Mouse (Mus musculus) stomach, embryonic 15.5 days (tissue): ENCODE measurements around the gene Mtm1. TPM values are rescaled to one million over a fixed set of nuclear protein-coding genes. Genes with fewer than 3 reads are reported as not detected.
A peak's percentile ranks its signal among the peaks of the same experiment; 100 is the strongest.

ENCODE experiments used
- ATAC-seq: fragments of 200-750 bp; cut with Nextera tagmentation; 2 replicates; pipeline ENCODE4 v1.8.0; 2017; ENCODE audit warnings: low read depth, moderate number of reproducible peaks, moderate TSS enrichment; ENCODE audit not compliant: insufficient read depth, low FRiP score
- H3K27ac ChIP-seq: fragments of 300-500 bp; sonication (generic); 2 replicates; pipeline ENCODE4 v1.5.1; 2015; ENCODE audit warnings: mild to moderate bottlenecking, inconsistent platforms
- H3K27me3 ChIP-seq: fragments of 300-500 bp; sonication (generic); replicated peaks from 2 replicates; pipeline ENCODE4 v1.6.1; 2015; ENCODE audit warnings: inconsistent platforms
- H3K36me3 ChIP-seq: fragments of 300-500 bp; sonication (generic); 2 replicates; pipeline ENCODE4 v1.6.1; 2015; ENCODE audit warnings: inconsistent platforms
- H3K4me1 ChIP-seq: fragments of 300-500 bp; sonication (generic); 2 replicates; pipeline ENCODE4 v1.6.1; 2015; ENCODE audit warnings: inconsistent platforms
- H3K4me2 ChIP-seq: fragments of 300-500 bp; sonication (generic); 2 replicates; pipeline ENCODE4 v1.6.1; 2015; ENCODE audit warnings: mild to moderate bottlenecking, inconsistent platforms
- H3K4me3 ChIP-seq: fragments of 300-500 bp; sonication (generic); replicated peaks from 2 replicates; pipeline ENCODE4 v1.5.1; 2015; ENCODE audit warnings: inconsistent platforms
- H3K9ac ChIP-seq: fragments of 300-500 bp; sonication (generic); 2 replicates; pipeline ENCODE4 v1.6.1; 2015; ENCODE audit warnings: inconsistent platforms
- H3K9me3 ChIP-seq: fragments of 300-500 bp; sonication (generic); 2 replicates; pipeline ENCODE4 v1.6.1; 2016; ENCODE audit warnings: inconsistent platforms
- WGBS: fragments of 180-500 bp; shearing (Covaris S2); methylation state at CpG from one replicate; pipeline ENCODE4 v1.1.7; 2015; 5-methylcytosine and 5-hydroxymethylcytosine counted together
- polyA plus RNA-seq: library from polyadenylated mRNA; unstranded; fragments of >200 nt; fragmentation: Nextera tagmentation; extraction: Ambion mirVana; gene quantifications from 2 replicates; pipeline ENCODE4 v1.2.1, GENCODE M21; 2015

The Mtm1 gene
- 5.4 and 6.0 TPM in 2 replicates for polyA plus RNA-seq

GRCm38 (mm10) chrX:71210467-71210866 is at the start of gene Mtm1:
TSS of gene Mtm1 (plus strand) at chrX:71210767.
- Histone ChIP-seq H3K4me1 (no peaks in the 10 kb centered on the region), H3K4me2 (no peak within 1 kb of the TSS), H3K4me3 (no peak within 1 kb of the TSS), H3K27me3 (no peaks in the 10 kb centered on the region), H3K9me3 (no peaks in the 10 kb centered on the region), H3K27ac (no peak within 1 kb of the TSS), H3K36me3 (no peaks in the 10 kb centered on the region), H3K9ac (no peak within 1 kb of the TSS)
- no peak for ATAC-seq
- 90% methylated on average over 1 of the region's 1 CpGs for WGBS

GRCm38 (mm10) chrX:71181526-71181925 is 29.0 kb upstream of the Mtm1 start:
- ATAC-seq, result no peak
- 88% methylated on average over 3 of the region's 3 CpGs for WGBS
- no peak overlapping the region for H3K4me2 ChIP-seq
- H3K4me1 ChIP-seq, result no peaks in the 10 kb centered on the region
- no peak overlapping the region for H3K4me3 ChIP-seq
- no peaks in the 10 kb centered on the region for H3K9me3 ChIP-seq
- H3K9ac ChIP-seq, result no peak overlapping the region
- H3K36me3 ChIP-seq, result no peaks in the 10 kb centered on the region
- H3K27me3 ChIP-seq, result no peaks in the 10 kb centered on the region
- no peak overlapping the region for H3K27ac ChIP-seq

DNA sequence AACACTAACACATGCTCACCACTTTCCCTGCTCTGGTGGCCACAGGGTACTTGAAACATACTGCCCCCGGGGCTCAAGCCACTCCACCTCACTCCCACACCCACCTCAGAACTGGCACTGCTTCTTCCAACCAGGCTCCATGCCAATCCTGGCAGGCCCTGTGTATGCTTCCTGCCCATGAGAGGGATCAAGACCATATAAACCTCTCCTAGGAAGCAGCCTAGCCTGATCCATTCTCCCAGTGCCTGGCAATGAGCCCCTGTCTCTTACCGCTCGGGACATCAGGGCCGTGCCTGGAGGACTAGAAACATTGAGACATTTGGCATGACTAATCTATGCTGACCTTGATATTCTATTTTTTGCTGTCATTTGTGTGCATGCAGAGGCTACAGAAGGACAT is 26.9 kb upstream of the Mtm1 start:
- Histone ChIP-seq H3K9me3 (no peaks in the 10 kb centered on the region), H3K27me3 (no peaks in the 10 kb centered on the region), H3K4me1 (no peaks in the 10 kb centered on the region), H3K27ac (no peak overlapping the region), H3K4me3 (no peak overlapping the region), H3K4me2 (no peak overlapping the region), H3K9ac (no peak overlapping the region), H3K36me3 (no peaks in the 10 kb centered on the region)
- no peak for ATAC-seq
- WGBS, result 84% methylated on average over 4 of the region's 4 CpGs

GRCm38 (mm10) chrX:71186396-71186795 is 24.2 kb upstream of the Mtm1 start:
- Histone ChIP-seq H3K4me2 (no peak overlapping the region), H3K9me3 (no peaks in the 10 kb centered on the region), H3K27me3 (no peaks in the 10 kb centered on the region), H3K36me3 (no peaks in the 10 kb centered on the region), H3K27ac (no peak overlapping the region), H3K4me1 (no peaks in the 10 kb centered on the region), H3K9ac (no peak overlapping the region), H3K4me3 (no peak overlapping the region)
- ATAC-seq, result no peak
- 69% methylated on average over 1 of the region's 1 CpGs for WGBS

- Histone ChIP-seq H3K4me2 (no peak overlapping the region), H3K4me3 (no peak overlapping the region), H3K36me3 (no peaks in the 10 kb centered on the region), H3K9me3 (no peaks in the 10 kb centered on the region), H3K27me3 (no peaks in the 10 kb centered on the region), H3K27ac (no peak overlapping the region), H3K4me1 (no peaks in the 10 kb centered on the region), H3K9ac (no peak overlapping the region)
- no peak for ATAC-seq
- WGBS, result 69% methylated on average over 2 of the region's 2 CpGs
Observed at GRCm38 (mm10) chrX:71204776-71205175, 5.8 kb upstream of the Mtm1 start.

DNA sequence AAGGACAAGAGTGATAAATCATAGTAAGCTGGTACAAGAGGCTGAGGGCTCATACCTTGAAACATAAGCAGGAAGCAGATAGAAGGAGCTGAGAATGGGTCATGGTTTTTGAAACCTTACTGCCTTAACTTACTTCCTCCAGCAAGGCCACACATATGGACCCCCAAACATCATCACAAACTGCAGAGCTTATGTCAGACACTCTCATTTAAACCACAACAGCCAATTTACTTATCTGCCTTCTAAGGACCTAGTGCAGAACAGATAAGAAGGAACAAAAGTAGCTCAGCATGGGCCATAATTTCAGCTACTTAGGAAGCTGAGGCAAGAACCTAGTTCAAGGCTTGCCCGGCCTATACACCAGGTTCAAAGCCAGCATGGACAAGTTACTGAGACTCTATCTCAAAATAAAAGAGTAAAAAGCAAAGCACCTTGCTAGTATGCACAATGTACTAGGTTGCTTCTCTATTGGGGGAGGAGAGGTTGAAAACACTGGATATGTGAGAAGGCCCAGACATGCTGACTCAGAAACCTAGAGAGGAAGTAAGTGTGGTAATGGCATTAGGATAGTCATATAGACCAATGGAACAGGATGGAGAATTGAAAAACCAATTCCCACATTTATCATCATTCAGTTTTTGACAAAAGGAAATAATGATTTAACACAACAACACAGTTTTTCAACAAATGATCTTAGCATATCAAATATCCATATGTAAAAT is 4.6 kb upstream of the Mtm1 start:
- Histone ChIP-seq H3K27me3 (no peaks in the 10 kb centered on the region), H3K9me3 (no peaks in the 10 kb centered on the region), H3K4me1 (no peaks in the 10 kb centered on the region), H3K9ac (no peak overlapping the region), H3K36me3 (no peaks in the 10 kb centered on the region), H3K4me3 (no peak overlapping the region), H3K4me2 (no peak overlapping the region), H3K27ac (no peak overlapping the region)
- 80% methylated on average over 1 of the region's 1 CpGs for WGBS
- ATAC-seq, result no peak

- 72% methylated on average over 1 of the region's 1 CpGs for WGBS
- Histone ChIP-seq H3K9ac (no peak overlapping the region), H3K27ac (no peak overlapping the region), H3K36me3 (no peaks in the 10 kb centered on the region), H3K4me3 (no peak overlapping the region), H3K9me3 (no peaks in the 10 kb centered on the region), H3K4me2 (no peak overlapping the region), H3K4me1 (no peaks in the 10 kb centered on the region), H3K27me3 (no peaks in the 10 kb centered on the region)
- no peak for ATAC-seq
Observed at GRCm38 (mm10) chrX:71206595-71206994, 4.0 kb upstream of the Mtm1 start.

DNA sequence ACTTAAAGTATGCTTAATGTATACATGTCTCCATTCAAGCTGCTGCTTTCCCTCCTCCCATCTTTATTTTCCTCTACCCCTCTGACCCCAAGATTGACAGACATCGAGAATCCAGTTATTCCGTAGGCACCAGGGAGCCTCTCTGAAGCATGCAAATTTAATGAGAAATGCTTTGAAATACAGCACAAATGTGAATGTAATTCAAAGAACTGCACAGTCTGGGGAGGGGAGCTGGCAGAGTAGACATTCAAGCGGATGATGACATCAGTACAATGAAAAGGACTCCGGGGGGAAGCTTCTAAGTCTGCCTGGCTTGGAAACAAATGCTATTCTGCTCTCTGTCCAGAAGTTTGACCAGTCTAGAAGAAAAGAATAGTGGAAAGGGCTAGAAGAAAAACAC is 2.3 kb downstream of the Mtm1 start:
- Histone ChIP-seq H3K4me2 (no peak overlapping the region), H3K9ac (no peak overlapping the region), H3K27me3 (no peaks in the 10 kb centered on the region), H3K4me1 (no peaks in the 10 kb centered on the region), H3K4me3 (no peak overlapping the region), H3K36me3 (no peaks in the 10 kb centered on the region), H3K9me3 (no peaks in the 10 kb centered on the region), H3K27ac (no peak overlapping the region)
- no peak for ATAC-seq
- 81% methylated on average over 4 of the region's 4 CpGs for WGBS

DNA sequence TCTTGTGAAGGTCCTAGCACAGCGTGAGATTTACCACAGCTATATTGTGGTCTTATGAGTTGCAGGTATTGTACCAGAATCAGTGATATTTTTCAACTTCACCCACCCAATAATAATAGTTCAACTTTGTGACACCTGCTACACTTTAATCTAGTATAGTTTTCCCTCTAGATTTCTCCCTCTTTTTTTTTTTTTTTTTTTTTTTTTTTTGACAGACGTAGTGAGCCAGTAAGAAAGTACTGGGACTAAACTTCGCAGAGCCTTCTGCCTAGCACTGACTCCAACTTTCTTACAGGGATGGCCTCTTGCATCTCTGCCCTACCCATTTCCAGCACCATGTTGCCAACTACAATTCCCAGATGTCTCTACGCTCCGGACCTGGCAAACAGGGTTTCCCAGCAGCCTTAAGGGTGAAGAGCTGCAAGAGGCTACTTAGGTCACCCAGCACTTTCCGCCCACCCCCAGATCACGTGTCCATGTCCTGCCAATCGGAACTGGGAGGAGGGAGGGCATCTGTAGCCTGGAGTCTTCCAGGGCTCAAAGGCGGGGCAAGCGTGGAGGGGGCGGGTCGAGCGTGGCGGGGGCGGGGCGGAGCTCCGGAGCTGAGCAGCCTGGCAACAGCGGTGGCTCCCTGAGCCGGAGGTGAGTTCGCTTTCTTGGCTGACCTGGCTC is 4.0 kb downstream of the Mtm1 start:
- H3K9ac ChIP-seq, result no peak overlapping the region
- H3K27me3 ChIP-seq, result no peaks in the 10 kb centered on the region
- no peaks in the 10 kb centered on the region for H3K36me3 ChIP-seq
- no peaks in the 10 kb centered on the region for H3K4me1 ChIP-seq
- WGBS, result 19% methylated on average over 17 of the region's 20 CpGs
- peak; percentile 98 for ATAC-seq
- no peaks in the 10 kb centered on the region for H3K9me3 ChIP-seq
- H3K4me3 ChIP-seq, result peak overlapping the region; percentile 52
- no peak overlapping the region for H3K27ac ChIP-seq
- H3K4me2 ChIP-seq, result peak overlapping the region; percentile 67

- Histone ChIP-seq H3K9ac (no peak overlapping the region), H3K9me3 (no peaks in the 10 kb centered on the region), H3K27ac (no peak overlapping the region), H3K36me3 (no peaks in the 10 kb centered on the region), H3K4me3 (peak overlapping the region; percentile 52), H3K27me3 (no peaks in the 10 kb centered on the region), H3K4me2 (peak overlapping the region; percentile 67), H3K4me1 (no peaks in the 10 kb centered on the region)
- WGBS, result 24% methylated on average over 27 of the region's 27 CpGs
- peak; percentile 72 for ATAC-seq
Observed at GRCm38 (mm10) chrX:71215113-71215708, 4.6 kb downstream of the Mtm1 start.

DNA sequence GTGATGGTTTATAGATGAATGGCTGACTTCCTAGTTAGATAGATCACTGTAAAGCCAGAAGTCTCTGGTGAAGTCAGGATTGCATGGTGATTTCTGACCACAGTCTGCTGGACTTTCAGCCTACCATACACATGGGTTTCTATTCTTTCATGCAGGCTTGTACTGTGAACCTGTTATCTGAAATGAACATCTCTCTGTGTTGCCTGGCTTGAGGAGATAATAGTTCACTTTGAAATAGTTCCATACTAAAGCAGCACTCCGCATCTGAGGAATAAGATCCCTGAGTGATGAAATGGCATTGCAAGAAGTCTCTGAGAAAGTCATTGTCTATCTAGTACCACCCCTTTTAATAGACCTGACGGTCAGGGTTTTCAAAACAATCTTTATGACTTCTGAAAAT is 6.3 kb downstream of the Mtm1 start:
- 79% methylated on average over 2 of the region's 2 CpGs for WGBS
- no peak for ATAC-seq
- Histone ChIP-seq H3K9me3 (no peaks in the 10 kb centered on the region), H3K27ac (no peak overlapping the region), H3K36me3 (no peaks in the 10 kb centered on the region), H3K9ac (no peak overlapping the region), H3K4me3 (no peak overlapping the region), H3K4me2 (no peak overlapping the region), H3K27me3 (no peaks in the 10 kb centered on the region), H3K4me1 (no peaks in the 10 kb centered on the region)

- Histone ChIP-seq H3K36me3 (no peaks in the 10 kb centered on the region), H3K4me1 (no peaks in the 10 kb centered on the region), H3K9ac (no peak overlapping the region), H3K27ac (no peak overlapping the region), H3K27me3 (no peaks in the 10 kb centered on the region), H3K9me3 (no peaks in the 10 kb centered on the region), H3K4me2 (no peak overlapping the region), H3K4me3 (no peak overlapping the region)
- no peak for ATAC-seq
- WGBS, result 79% methylated on average over 3 of the region's 3 CpGs
Observed at GRCm38 (mm10) chrX:71218853-71219252, 8.3 kb downstream of the Mtm1 start.
